Mouse (Mus musculus): ENCODE data around the gene Xpa. TPM values are rescaled to one million over a fixed set of nuclear protein-coding genes. Genes with fewer than 3 reads are reported as not detected.
A peak's percentile ranks its signal among the peaks of the same experiment; 100 is the strongest.
"Not testable (repeated sequence)": the region's sequence is repeated elsewhere in the genome, so short reads cannot be mapped to it uniquely, and the experiment has no call there.

Gene Xpa
- polyA plus RNA-seq, 1 experiment from 2014 or later, result 29.2 TPM

- H3K4me3 ChIP-seq (ENCODE audit: low read depth, low read length), result no peak overlapping the region
- no peaks in the 10 kb centered on the region for H3K36me3 ChIP-seq (ENCODE audit: insufficient read depth, low read length)
- H3K27me3 ChIP-seq (replicated peaks; ENCODE audit: insufficient read depth, low read length), result peaks cover 4% of the 10 kb centered on the region; the same call in 1 of the 2 replicates
- 5% methylated on average over 7 of the region's 7 CpGs for WGBS
- TF ChIP-seq CTCF (IDR thresholded peaks at IDR 0.05) (peak; percentile 90), EP300 (IDR thresholded peaks at IDR 0.05) (no peak)
- H3K27ac ChIP-seq (ENCODE audit: low read length), result no peak overlapping the region
- H3K4me2 ChIP-seq (replicated peaks; ENCODE audit: low read depth, low read length), result no peak overlapping the region
- no peak overlapping the region for H3K9ac ChIP-seq (replicated peaks; ENCODE audit: low read depth)
- H3K9me3 ChIP-seq (ENCODE audit: low read length), result no peaks in the 10 kb centered on the region
- 0 out of 2 replicates have a peak, but pooled peaks cover 2% of the 10 kb centered on the region for H3K4me1 ChIP-seq (ENCODE audit: insufficient read depth, low read depth, low read length)
- DNase-seq (ENCODE audit: low spot score) (peak; percentile 88), ATAC-seq (peak; percentile 72)
Observed at GRCm38 (mm10) chr4:46201834-46202561, 5.9 kb upstream of the Xpa start.

GRCm38 (mm10) chr4:46198064-46198463 lies 2.0 kb upstream of the Xpa start:
- no peak overlapping the region for H3K27ac ChIP-seq (ENCODE audit: low read length)
- no peak overlapping the region for H3K9ac ChIP-seq (replicated peaks; ENCODE audit: low read depth)
- H3K9me3 ChIP-seq (ENCODE audit: low read length), result no peaks in the 10 kb centered on the region
- H3K4me3 ChIP-seq (ENCODE audit: low read depth, low read length), result no peak overlapping the region
- TF ChIP-seq EP300 (IDR thresholded peaks at IDR 0.05) (no peak), CTCF (IDR thresholded peaks at IDR 0.05) (no peak)
- DNase-seq (ENCODE audit: low spot score) (no peak), ATAC-seq (no peak)
- 64% methylated on average over 5 of the region's 5 CpGs for WGBS
- peaks cover 6% of the 10 kb centered on the region; the same call in 1 of the 2 replicates for H3K4me1 ChIP-seq (ENCODE audit: insufficient read depth, low read depth, low read length)
- no peak overlapping the region for H3K4me2 ChIP-seq (replicated peaks; ENCODE audit: low read depth, low read length)
- no peaks in the 10 kb centered on the region for H3K36me3 ChIP-seq (ENCODE audit: insufficient read depth, low read length)
- peaks cover 4% of the 10 kb centered on the region; the same call in 1 of the 2 replicates for H3K27me3 ChIP-seq (replicated peaks; ENCODE audit: insufficient read depth, low read length)

GRCm38 (mm10) chr4:46196513-46196912 lies 402 bp upstream of the Xpa start:
- H3K9me3 ChIP-seq (ENCODE audit: low read length), result no peaks in the 10 kb centered on the region
- peaks cover 4% of the 10 kb centered on the region; the same call in 1 of the 2 replicates for H3K4me1 ChIP-seq (ENCODE audit: insufficient read depth, low read depth, low read length)
- peak overlapping the region; percentile 74; the same call in 1 of the 2 replicates for H3K27ac ChIP-seq (ENCODE audit: low read length)
- peak overlapping the region; percentile 81 for H3K4me3 ChIP-seq (ENCODE audit: low read depth, low read length)
- peak overlapping the region; percentile 80 for H3K4me2 ChIP-seq (replicated peaks; ENCODE audit: low read depth, low read length)
- H3K27me3 ChIP-seq (replicated peaks; ENCODE audit: insufficient read depth, low read length), result no peaks in the 10 kb centered on the region
- 42% methylated on average over 6 of the region's 6 CpGs for WGBS
- 0 out of 2 replicates have a peak, but pooled peaks have one; percentile 5 for ATAC-seq
- H3K36me3 ChIP-seq (ENCODE audit: insufficient read depth, low read length), result no peaks in the 10 kb centered on the region
- no peak for DNase-seq (ENCODE audit: low spot score)
- no peak for TF ChIP-seq CTCF (IDR thresholded peaks at IDR 0.05)
- TF ChIP-seq EP300 (IDR thresholded peaks at IDR 0.05), result no peak
- H3K9ac ChIP-seq (replicated peaks; ENCODE audit: low read depth), result no peak overlapping the region

GRCm38 (mm10) chr4:46192011-46192410 lies 4.1 kb downstream of the Xpa start:
- H3K27ac ChIP-seq (ENCODE audit: low read length); H3K9me3 ChIP-seq (ENCODE audit: low read length); H3K4me2 ChIP-seq (replicated peaks; ENCODE audit: low read depth, low read length); H3K9ac ChIP-seq (replicated peaks; ENCODE audit: low read depth); H3K4me3 ChIP-seq (ENCODE audit: low read depth, low read length); ATAC-seq; H3K36me3 ChIP-seq (ENCODE audit: insufficient read depth, low read length); DNase-seq (ENCODE audit: low spot score); H3K4me1 ChIP-seq (ENCODE audit: insufficient read depth, low read depth, low read length); H3K27me3 ChIP-seq (replicated peaks; ENCODE audit: insufficient read depth, low read length): not testable (repeated sequence)
- TF ChIP-seq CTCF (IDR thresholded peaks at IDR 0.05), result peak; percentile 49

- no peak overlapping the region for H3K4me3 ChIP-seq (ENCODE audit: low read depth, low read length)
Observed at GRCm38 (mm10) chr4:46186466-46186865, 9.6 kb downstream of the Xpa start.

GRCm38 (mm10) chr4:46185890-46186289 lies 10.2 kb downstream of the Xpa start:
- Histone ChIP-seq H3K27ac (ENCODE audit: low read length) (no peak overlapping the region), H3K9ac (replicated peaks; ENCODE audit: low read depth) (no peak overlapping the region), H3K4me2 (replicated peaks; ENCODE audit: low read depth, low read length) (no peak overlapping the region), H3K36me3 (ENCODE audit: insufficient read depth, low read length) (peaks cover 26% of the 10 kb centered on the region), H3K27me3 (replicated peaks; ENCODE audit: insufficient read depth, low read length) (no peaks in the 10 kb centered on the region), H3K9me3 (ENCODE audit: low read length) (no peaks in the 10 kb centered on the region), H3K4me1 (ENCODE audit: insufficient read depth, low read depth, low read length) (no peaks in the 10 kb centered on the region), H3K4me3 (ENCODE audit: low read depth, low read length) (no peak overlapping the region)
- WGBS, result 75% methylated on average over 9 of the region's 9 CpGs
- no peak for DNase-seq (ENCODE audit: low spot score)
- TF ChIP-seq EP300 (IDR thresholded peaks at IDR 0.05) (no peak), CTCF (IDR thresholded peaks at IDR 0.05) (no peak)
- no peak for ATAC-seq

More at GRCm38 (mm10) chr4:46186466-46186865, 9.6 kb downstream of the Xpa start:
- WGBS, result 60% methylated on average over 3 of the region's 3 CpGs
- Histone ChIP-seq H3K9ac (replicated peaks; ENCODE audit: low read depth) (no peak overlapping the region), H3K4me1 (ENCODE audit: insufficient read depth, low read depth, low read length) (no peaks in the 10 kb centered on the region), H3K27ac (ENCODE audit: low read length) (no peak overlapping the region), H3K4me2 (replicated peaks; ENCODE audit: low read depth, low read length) (no peak overlapping the region), H3K36me3 (ENCODE audit: insufficient read depth, low read length) (peaks cover 24% of the 10 kb centered on the region), H3K27me3 (replicated peaks; ENCODE audit: insufficient read depth, low read length) (no peaks in the 10 kb centered on the region), H3K9me3 (ENCODE audit: low read length) (no peaks in the 10 kb centered on the region)
- ATAC-seq (no peak), DNase-seq (ENCODE audit: low spot score) (peak; percentile 55)
- TF ChIP-seq EP300 (IDR thresholded peaks at IDR 0.05), result no peak
- no peak for TF ChIP-seq CTCF (IDR thresholded peaks at IDR 0.05)

Data from lung, postnatal 0 days (tissue).